Mouse (Mus musculus): ENCODE measurements at regions not wholly inside any gene's neighbourhood (a gene's known extent, or its start where the extent isn't known, plus 50 kb on each side); places are given as distances from the start of the nearest gene placed in this dataset.
A peak's percentile ranks its signal among the peaks of the same experiment; 100 is the strongest.

- DNase-seq: no peak
Observed at GRCm38 (mm10) chr14:78225677-78226076, 82.2 kb downstream of the Tnfsf11 start.

GRCm38 (mm10) chr14:78216229-78216963 lies 91.4 kb downstream of the Tnfsf11 start:
- peak; percentile 57 for DNase-seq

GRCm38 (mm10) chr14:78215491-78215890 lies 92.4 kb downstream of the Tnfsf11 start:
- no peak for DNase-seq

- DNase-seq: no peak
Observed at GRCm38 (mm10) chr14:78204566-78204863, 103.3 kb downstream of the Tnfsf11 start.

- no peak for DNase-seq
Observed at GRCm38 (mm10) chr14:78203726-78204565, 103.9 kb downstream of the Tnfsf11 start.

GRCm38 (mm10) chr14:78202781-78203180 lies 105.1 kb downstream of the Tnfsf11 start:
- DNase-seq: no peak

GRCm38 (mm10) chr14:78197483-78197882 lies 108.7 kb upstream of the Fam216b start:
- no peak for DNase-seq

GRCm38 (mm10) chr14:78179576-78179975 lies 90.8 kb upstream of the Fam216b start:
- DNase-seq: no peak

- DNase-seq: no peak
Observed at GRCm38 (mm10) chr14:78173451-78173850, 84.6 kb upstream of the Fam216b start.

GRCm38 (mm10) chr14:78172956-78173355 lies 84.1 kb upstream of the Fam216b start:
- no peak for DNase-seq

GRCm38 (mm10) chr14:78160819-78161218 lies 72.0 kb upstream of the Fam216b start:
- DNase-seq: no peak

GRCm38 (mm10) chr14:78159567-78159966 lies 70.8 kb upstream of the Fam216b start:
- no peak for DNase-seq

- DNase-seq: no peak
Observed at GRCm38 (mm10) chr14:78157660-78158059, 68.9 kb upstream of the Fam216b start.

GRCm38 (mm10) chr14:78148851-78149250 lies 60.0 kb upstream of the Fam216b start:
- no peak for DNase-seq

GRCm38 (mm10) chr14:78143751-78144150 lies 54.9 kb upstream of the Fam216b start:
- DNase-seq: no peak

Measured in kidney, adult 11 months (tissue).